Mouse (Mus musculus): ENCODE measurements at regions not wholly inside any gene's neighbourhood (a gene's known extent, or its start where the extent isn't known, plus 50 kb on each side); places are given as distances from the start of the nearest gene placed in this dataset.

GRCm38 (mm10) chr13:110977379-110977778 is 277.4 kb upstream of the Actbl2 start:
- DNase-seq (ENCODE audit: extremely low spot score, low spot score) = no peak

DNA sequence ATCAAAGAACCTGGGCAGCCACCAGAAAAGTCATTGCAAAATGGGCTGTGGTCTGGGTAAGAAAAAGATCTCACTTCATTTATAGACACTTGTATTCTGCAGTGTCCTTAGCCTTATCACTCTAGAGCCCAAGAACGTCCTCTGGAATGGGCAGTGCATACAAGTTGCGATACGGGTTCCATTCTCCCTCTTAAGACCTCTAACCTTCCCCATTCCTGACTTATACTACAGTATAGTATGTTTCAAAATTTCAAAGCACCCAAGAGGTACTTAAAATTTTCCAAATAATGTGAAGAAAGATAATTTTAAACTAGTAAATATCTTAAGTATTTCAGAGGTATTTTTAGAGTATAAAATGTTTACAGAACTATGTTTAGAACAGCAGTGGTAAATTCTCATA is 276.8 kb upstream of the Actbl2 start:
- DNase-seq (ENCODE audit: extremely low spot score, low spot score) = no peak

DNA sequence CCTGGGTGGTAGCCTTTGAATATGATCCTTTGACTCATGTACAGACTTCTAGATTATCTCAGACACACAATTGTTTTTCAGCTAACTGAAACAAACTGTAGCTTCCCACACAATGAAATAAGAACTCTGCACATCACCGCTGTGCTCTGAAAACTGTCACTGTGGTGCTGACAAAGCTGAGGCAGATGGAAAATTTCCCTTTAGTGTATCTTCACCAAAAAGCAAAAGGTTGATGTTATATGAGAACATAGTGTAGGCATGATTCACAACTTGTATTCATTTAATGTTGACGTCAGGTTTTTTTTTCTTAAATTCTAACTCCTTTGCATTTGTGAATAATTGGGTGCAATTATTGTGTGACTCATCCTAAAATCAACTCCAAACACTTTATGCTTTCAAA is 264.1 kb upstream of the Actbl2 start:
- no peak for DNase-seq (ENCODE audit: extremely low spot score, low spot score)

DNA sequence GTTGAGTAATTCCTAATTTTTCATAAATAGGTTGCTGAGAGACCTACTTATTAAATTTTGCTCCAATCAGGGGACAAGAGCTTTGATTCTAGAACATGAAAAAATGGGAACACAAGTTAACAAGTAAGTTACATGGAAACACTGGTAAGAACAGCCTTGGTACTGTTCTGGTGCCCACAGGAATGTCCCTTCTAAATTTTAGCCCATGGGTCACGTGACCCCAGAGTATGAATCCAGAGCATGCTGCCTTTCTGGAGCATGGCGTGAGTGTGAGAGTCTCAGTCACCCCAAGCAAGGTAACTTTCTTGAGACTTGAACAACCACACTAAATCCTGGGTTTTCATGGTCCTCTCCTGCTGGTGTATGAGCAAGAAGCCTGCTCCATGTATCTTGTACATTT is 263.7 kb upstream of the Actbl2 start:
- DNase-seq (ENCODE audit: extremely low spot score, low spot score) = no peak

DNA sequence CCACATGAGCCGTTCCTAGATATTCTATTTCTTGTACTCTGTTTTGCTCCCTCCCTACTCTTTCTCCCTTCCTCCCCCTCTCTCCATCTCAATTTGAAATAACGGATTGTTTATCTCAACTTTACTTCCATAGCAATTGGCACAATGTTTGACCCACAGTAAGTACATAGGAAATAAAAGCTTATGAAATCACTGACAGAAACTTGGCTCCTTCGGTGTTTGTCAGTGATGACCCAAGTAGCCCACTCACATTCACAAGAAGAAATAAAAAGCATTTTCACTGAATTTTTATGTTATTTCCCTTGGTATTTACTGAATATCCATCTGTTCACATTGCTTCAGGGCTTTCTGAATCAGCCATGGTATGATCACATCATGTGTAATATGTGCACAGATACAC is 260.2 kb upstream of the Actbl2 start:
- no peak for DNase-seq (ENCODE audit: extremely low spot score, low spot score)

DNA sequence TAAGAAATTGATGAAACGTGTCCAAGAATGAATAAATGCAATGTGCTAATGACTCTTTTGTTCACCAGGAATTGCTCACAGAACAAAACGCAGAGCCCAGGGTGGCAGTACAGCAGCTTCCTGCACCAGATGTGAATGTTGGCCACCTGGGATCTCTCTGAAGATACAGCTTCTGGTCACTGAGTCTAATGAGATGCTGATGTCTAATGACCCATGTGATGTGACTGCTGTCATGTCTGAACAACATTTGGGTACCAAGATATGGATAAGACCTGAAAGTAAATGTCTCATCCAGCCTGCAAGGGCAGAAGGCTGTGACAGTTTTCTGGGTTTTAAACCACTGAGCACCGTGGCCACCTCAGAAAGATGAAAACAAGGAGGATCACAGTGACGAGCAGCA is 252.1 kb upstream of the Actbl2 start:
- DNase-seq (ENCODE audit: extremely low spot score, low spot score) = no peak

DNA sequence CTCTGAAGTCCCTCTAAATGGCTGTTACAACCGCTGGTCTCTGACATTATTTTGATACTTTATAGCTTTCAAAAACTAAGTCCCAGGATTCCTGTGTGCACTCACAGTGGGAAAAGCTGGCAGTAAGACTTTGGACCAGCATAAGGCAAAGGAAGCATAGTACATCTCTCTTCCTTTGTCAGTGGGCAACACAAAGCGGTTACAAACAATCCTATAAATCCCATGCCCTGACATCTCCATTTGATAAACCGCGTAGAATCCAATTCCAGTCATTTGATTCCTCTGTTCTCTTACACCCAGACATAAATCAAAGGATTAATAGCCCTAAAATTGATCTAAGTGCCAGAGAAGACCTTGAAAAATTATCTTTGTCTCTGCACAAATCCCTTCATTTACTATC is 240.7 kb upstream of the Actbl2 start:
- DNase-seq (ENCODE audit: extremely low spot score, low spot score) = no peak

- no peak for DNase-seq (ENCODE audit: extremely low spot score, low spot score)
Measured at GRCm38 (mm10) chr13:111030111-111030510, 224.7 kb upstream of the Actbl2 start.

GRCm38 (mm10) chr13:111031633-111032032 is 223.2 kb upstream of the Actbl2 start:
- no peak for DNase-seq (ENCODE audit: extremely low spot score, low spot score)

- no peak for DNase-seq (ENCODE audit: extremely low spot score, low spot score)
Measured at GRCm38 (mm10) chr13:111043637-111044036, 211.2 kb upstream of the Actbl2 start.

- no peak for DNase-seq (ENCODE audit: extremely low spot score, low spot score)
Measured at GRCm38 (mm10) chr13:111044328-111045002, 210.3 kb upstream of the Actbl2 start.

DNA sequence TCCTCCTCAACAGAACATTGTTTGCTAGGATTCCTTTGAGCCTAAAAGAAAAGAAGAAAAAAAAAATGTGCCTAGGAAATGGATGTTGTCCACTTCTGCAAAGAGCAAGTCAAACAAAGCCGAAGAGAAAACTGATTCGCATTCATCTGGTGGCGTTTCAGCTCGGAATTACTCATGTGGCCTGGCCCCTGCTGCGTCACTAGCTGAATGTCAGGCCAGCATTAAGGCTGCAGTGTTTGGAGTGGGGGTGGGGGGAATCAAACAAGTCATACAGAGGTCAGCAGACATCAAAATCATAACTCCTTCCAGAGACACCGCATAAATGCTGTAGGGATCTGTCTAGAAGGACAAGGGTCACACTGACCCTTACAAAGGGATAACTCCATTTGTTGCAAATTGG is 204.7 kb upstream of the Actbl2 start:
- DNase-seq (ENCODE audit: extremely low spot score, low spot score) = peak; percentile 26

- DNase-seq (ENCODE audit: extremely low spot score, low spot score) = no peak
Measured at GRCm38 (mm10) chr13:111055817-111056216, 199.0 kb upstream of the Actbl2 start.

DNA sequence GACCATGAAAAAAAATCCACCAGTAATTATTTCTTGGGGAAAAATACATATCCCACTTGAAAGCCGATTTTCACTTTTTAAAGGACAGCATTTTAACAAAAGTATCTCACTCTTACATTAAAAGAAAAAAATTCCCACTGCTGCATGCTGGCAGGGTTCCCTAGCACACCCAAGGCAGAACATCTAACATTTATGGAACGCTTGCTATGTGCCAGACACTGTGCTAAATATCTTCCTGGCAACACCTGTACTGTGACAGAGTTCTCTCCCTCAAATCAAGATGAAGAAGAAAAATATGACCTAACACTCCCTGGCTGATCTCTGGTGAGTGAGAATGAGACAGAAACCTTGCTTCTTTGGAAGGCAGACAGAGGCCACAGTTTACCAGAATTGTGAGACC is 167.1 kb upstream of the Actbl2 start:
- no peak for DNase-seq (ENCODE audit: extremely low spot score, low spot score)

DNA sequence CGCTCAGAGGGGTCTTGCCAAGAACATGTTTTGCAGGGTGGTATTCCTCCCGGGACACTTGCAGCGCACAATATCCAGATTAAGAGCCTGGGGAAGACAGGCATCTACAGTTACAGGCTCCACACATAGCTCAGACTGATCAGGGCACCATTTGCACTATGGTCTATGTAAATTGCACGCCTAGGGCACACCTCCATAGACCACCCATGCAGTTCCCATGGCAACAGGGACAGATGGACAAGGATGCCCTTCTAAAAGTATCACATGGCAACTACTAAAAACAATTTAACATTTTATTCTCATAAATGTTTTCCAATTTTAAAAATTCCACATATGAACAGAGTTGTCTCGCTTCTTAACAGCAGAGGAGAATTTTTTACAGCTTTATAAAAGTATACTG is 158.7 kb upstream of the Actbl2 start:
- no peak for DNase-seq (ENCODE audit: extremely low spot score, low spot score)

- no peak for DNase-seq (ENCODE audit: extremely low spot score, low spot score)
Measured at GRCm38 (mm10) chr13:111097336-111097735, 157.5 kb upstream of the Actbl2 start.

- DNase-seq (ENCODE audit: extremely low spot score, low spot score) = no peak
Measured at GRCm38 (mm10) chr13:111098738-111099137, 156.1 kb upstream of the Actbl2 start.

GRCm38 (mm10) chr13:111099252-111099651 is 155.6 kb upstream of the Actbl2 start:
- no peak for DNase-seq (ENCODE audit: extremely low spot score, low spot score)

- DNase-seq (ENCODE audit: extremely low spot score, low spot score) = no peak
Measured at GRCm38 (mm10) chr13:111100448-111100847, 154.4 kb upstream of the Actbl2 start.

DNA sequence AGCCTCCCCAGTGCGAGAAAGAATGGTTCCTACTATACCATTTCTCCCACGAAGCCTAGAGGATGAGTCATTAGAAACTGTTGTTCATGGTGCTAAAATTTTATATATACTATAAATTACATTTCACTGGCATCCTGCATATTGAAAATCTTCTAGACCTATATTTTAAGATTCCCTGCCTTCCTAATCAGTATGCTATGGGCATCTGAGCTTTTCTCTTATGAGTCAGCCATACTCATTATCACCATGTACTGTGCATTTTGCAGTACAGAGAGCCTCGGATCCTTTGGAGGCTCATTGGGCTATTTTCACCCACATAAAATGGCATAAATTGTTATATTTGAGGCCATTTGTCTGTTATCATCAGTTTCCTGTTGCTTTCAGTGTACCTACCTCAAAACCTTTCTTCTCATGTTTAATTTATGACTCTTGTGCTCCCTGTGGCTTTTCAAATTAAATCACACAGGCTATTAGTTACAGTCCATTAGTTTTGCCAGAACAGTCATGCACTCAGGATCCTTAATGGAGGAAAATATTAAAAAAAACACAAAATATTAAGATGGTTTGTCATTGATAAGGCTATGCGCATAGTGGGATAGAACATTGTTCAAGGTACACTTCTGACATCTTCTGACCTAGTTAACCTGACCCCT is 150.1 kb upstream of the Actbl2 start:
- no peak for DNase-seq (ENCODE audit: extremely low spot score, low spot score)

- DNase-seq (ENCODE audit: extremely low spot score, low spot score) = no peak
Measured at GRCm38 (mm10) chr13:111131108-111131507, 123.7 kb upstream of the Actbl2 start.

- DNase-seq (ENCODE audit: extremely low spot score, low spot score) = no peak
Measured at GRCm38 (mm10) chr13:111136392-111136791, 118.4 kb upstream of the Actbl2 start.

DNA sequence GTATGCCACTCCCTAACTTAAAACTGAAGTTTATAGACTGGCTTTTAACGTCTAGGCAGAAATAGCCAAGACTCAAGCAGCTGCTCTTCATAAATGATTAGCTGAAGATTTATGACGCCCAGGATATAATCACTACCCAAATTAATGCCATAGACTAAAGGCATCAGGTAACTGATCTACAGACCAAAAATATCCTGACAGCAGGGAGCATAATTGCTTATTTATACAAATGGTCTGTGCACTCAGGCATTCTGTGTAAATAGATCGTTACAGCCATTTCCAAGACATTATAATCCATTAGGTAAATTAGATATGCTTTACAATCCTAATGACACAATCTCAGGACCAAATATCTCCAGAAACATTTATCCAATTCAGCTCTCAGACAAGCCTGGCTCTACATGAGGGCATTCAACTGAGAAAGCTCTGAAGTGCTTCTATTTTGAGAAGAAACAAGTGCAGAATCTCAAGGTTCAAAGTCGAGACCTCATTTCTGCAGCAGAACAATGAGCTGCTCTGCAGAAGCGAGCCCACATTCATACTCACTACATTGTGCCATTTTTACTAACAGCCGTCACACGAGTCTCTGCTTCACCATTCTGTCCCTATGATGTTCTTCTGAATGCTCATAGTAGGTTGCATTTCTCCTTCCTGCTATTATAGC is 111.9 kb upstream of the Actbl2 start:
- DNase-seq (ENCODE audit: extremely low spot score, low spot score) = no peak
